Mouse (Mus musculus) neural tube, embryonic 12.5 days (tissue): ENCODE measurements at regions not wholly inside any gene's neighbourhood (a gene's known extent, or its start where the extent isn't known, plus 50 kb on each side); places are given as distances from the start of the nearest gene placed in this dataset.

Source experiments
- ATAC-seq: fragments of 200-750 bp; cut with Nextera tagmentation; 2 replicates; pipeline ENCODE4 v1.8.0; 2017; ENCODE audit warnings: low read depth, mild to moderate bottlenecking, moderate TSS enrichment, moderate library complexity; ENCODE audit not compliant: low FRiP score
- H3K27ac ChIP-seq: fragments of 300-500 bp; sonication (generic); 2 replicates; pipeline ENCODE4 v1.5.1; 2016
- H3K27me3 ChIP-seq: fragments of 300-500 bp; sonication (generic); replicated peaks from 2 replicates; pipeline ENCODE4 v1.6.1; 2016; ENCODE audit warnings: mild to moderate bottlenecking
- H3K36me3 ChIP-seq: fragments of 300-500 bp; sonication (generic); 2 replicates; pipeline ENCODE4 v1.6.1; 2016; ENCODE audit warnings: mild to moderate bottlenecking
- H3K4me1 ChIP-seq: fragments of 300-500 bp; sonication (generic); 2 replicates; pipeline ENCODE4 v1.6.1; 2016
- H3K4me2 ChIP-seq: fragments of 300-500 bp; sonication (generic); replicated peaks from 2 replicates; pipeline ENCODE4 v1.6.1; 2016; ENCODE audit warnings: mild to moderate bottlenecking
- H3K4me3 ChIP-seq: fragments of 300-500 bp; sonication (generic); 2 replicates; pipeline ENCODE4 v1.5.1; 2016
- H3K9ac ChIP-seq: fragments of 300-500 bp; sonication (generic); 2 replicates; pipeline ENCODE4 v1.6.1; 2016; ENCODE audit warnings: mild to moderate bottlenecking
- H3K9me3 ChIP-seq: fragments of 300-500 bp; sonication (generic); 2 replicates; pipeline ENCODE4 v1.6.1; 2016; ENCODE audit warnings: mild to moderate bottlenecking
- WGBS: fragments of 180-500 bp; shearing (Covaris S2); methylation state at CpG from one replicate; pipeline ENCODE4 v1.1.7; 2016; 5-methylcytosine and 5-hydroxymethylcytosine counted together

GRCm38 (mm10) chr11:113089637-113090351 lies 307.8 kb downstream of the Sox9 start:
- 92% methylated on average over 11 of the region's 11 CpGs for WGBS
- Histone ChIP-seq H3K36me3 (no peaks in the 10 kb centered on the region), H3K27me3 (no peaks in the 10 kb centered on the region), H3K4me2 (no peak overlapping the region), H3K27ac (no peak overlapping the region), H3K4me3 (no peak overlapping the region), H3K9ac (no peak overlapping the region), H3K9me3 (no peaks in the 10 kb centered on the region), H3K4me1 (peaks cover 12% of the 10 kb centered on the region)
- no peak for ATAC-seq

GRCm38 (mm10) chr11:113091901-113092568 lies 310.0 kb downstream of the Sox9 start:
- H3K4me1 ChIP-seq, result peaks cover 20% of the 10 kb centered on the region
- WGBS, result 70% methylated on average over 8 of the region's 8 CpGs
- H3K9ac ChIP-seq, result no peak overlapping the region
- no peaks in the 10 kb centered on the region for H3K9me3 ChIP-seq
- no peak overlapping the region for H3K4me3 ChIP-seq
- no peak overlapping the region for H3K27ac ChIP-seq
- H3K4me2 ChIP-seq, result no peak overlapping the region
- no peaks in the 10 kb centered on the region for H3K36me3 ChIP-seq
- ATAC-seq, result no peak
- H3K27me3 ChIP-seq, result no peaks in the 10 kb centered on the region

GRCm38 (mm10) chr11:113093895-113094445 lies 311.9 kb downstream of the Sox9 start:
- no peak overlapping the region for H3K4me2 ChIP-seq
- WGBS, result 94% methylated on average over 13 of the region's 13 CpGs
- no peaks in the 10 kb centered on the region for H3K27me3 ChIP-seq
- no peak overlapping the region for H3K9ac ChIP-seq
- H3K4me3 ChIP-seq, result no peak overlapping the region
- H3K36me3 ChIP-seq, result no peaks in the 10 kb centered on the region
- H3K4me1 ChIP-seq, result peaks cover 16% of the 10 kb centered on the region
- no peaks in the 10 kb centered on the region for H3K9me3 ChIP-seq
- no peak for ATAC-seq
- no peak overlapping the region for H3K27ac ChIP-seq

GRCm38 (mm10) chr11:113095625-113096024 lies 313.6 kb downstream of the Sox9 start:
- ATAC-seq, result no peak
- Histone ChIP-seq H3K9ac (no peak overlapping the region), H3K4me2 (no peak overlapping the region), H3K4me1 (peaks cover 16% of the 10 kb centered on the region), H3K27ac (no peak overlapping the region), H3K36me3 (no peaks in the 10 kb centered on the region), H3K4me3 (no peak overlapping the region), H3K9me3 (no peaks in the 10 kb centered on the region), H3K27me3 (no peaks in the 10 kb centered on the region)
- 82% methylated on average over 8 of the region's 8 CpGs for WGBS

GRCm38 (mm10) chr11:113096209-113096608 lies 314.2 kb downstream of the Sox9 start:
- Histone ChIP-seq H3K4me2 (no peak overlapping the region), H3K9ac (no peak overlapping the region), H3K27me3 (no peaks in the 10 kb centered on the region), H3K9me3 (no peaks in the 10 kb centered on the region), H3K36me3 (no peaks in the 10 kb centered on the region), H3K4me3 (no peak overlapping the region), H3K27ac (no peak overlapping the region), H3K4me1 (peaks cover 22% of the 10 kb centered on the region)
- ATAC-seq, result no peak
- 69% methylated on average over 8 of the region's 8 CpGs for WGBS

- Histone ChIP-seq H3K4me1 (peaks cover 22% of the 10 kb centered on the region), H3K4me2 (no peak overlapping the region)
- 95% methylated on average over 2 of the region's 2 CpGs for WGBS
Measured at GRCm38 (mm10) chr11:113098360-113098759, 316.3 kb downstream of the Sox9 start.

GRCm38 (mm10) chr11:113100800-113101199 lies 318.8 kb downstream of the Sox9 start:
- no peaks in the 10 kb centered on the region for H3K27me3 ChIP-seq
- peaks cover 37% of the 10 kb centered on the region for H3K4me1 ChIP-seq
- H3K36me3 ChIP-seq, result no peaks in the 10 kb centered on the region
- no peak for ATAC-seq
- WGBS, result 55% methylated on average over 9 of the region's 9 CpGs
- no peak overlapping the region for H3K4me2 ChIP-seq
- no peak overlapping the region for H3K9ac ChIP-seq
- no peaks in the 10 kb centered on the region for H3K9me3 ChIP-seq
- no peak overlapping the region for H3K27ac ChIP-seq
- no peak overlapping the region for H3K4me3 ChIP-seq

More at GRCm38 (mm10) chr11:113098360-113098759, 316.3 kb downstream of the Sox9 start:
- H3K4me3 ChIP-seq, result no peak overlapping the region
- H3K27me3 ChIP-seq, result no peaks in the 10 kb centered on the region
- no peak overlapping the region for H3K27ac ChIP-seq
- no peak for ATAC-seq
- H3K36me3 ChIP-seq, result no peaks in the 10 kb centered on the region
- H3K9ac ChIP-seq, result no peak overlapping the region
- no peaks in the 10 kb centered on the region for H3K9me3 ChIP-seq

- Histone ChIP-seq H3K27me3 (no peaks in the 10 kb centered on the region), H3K4me2 (no peak overlapping the region), H3K4me1 (peaks cover 34% of the 10 kb centered on the region), H3K9ac (no peak overlapping the region), H3K9me3 (no peaks in the 10 kb centered on the region), H3K36me3 (no peaks in the 10 kb centered on the region), H3K27ac (no peak overlapping the region), H3K4me3 (no peak overlapping the region)
- WGBS, result 74% methylated on average over 11 of the region's 11 CpGs
- no peak for ATAC-seq
Measured at GRCm38 (mm10) chr11:113101534-113101933, 319.5 kb downstream of the Sox9 start.

GRCm38 (mm10) chr11:113103161-113103845 lies 321.3 kb downstream of the Sox9 start:
- no peak for ATAC-seq
- 85% methylated on average over 12 of the region's 12 CpGs for WGBS
- no peaks in the 10 kb centered on the region for H3K36me3 ChIP-seq
- no peak overlapping the region for H3K4me2 ChIP-seq
- H3K27ac ChIP-seq, result no peak overlapping the region
- no peak overlapping the region for H3K9ac ChIP-seq
- no peaks in the 10 kb centered on the region for H3K9me3 ChIP-seq
- no peak overlapping the region for H3K4me3 ChIP-seq
- H3K27me3 ChIP-seq, result no peaks in the 10 kb centered on the region
- H3K4me1 ChIP-seq, result peaks cover 52% of the 10 kb centered on the region

- Histone ChIP-seq H3K4me1 (peaks cover 61% of the 10 kb centered on the region), H3K4me3 (no peak overlapping the region), H3K4me2 (no peak overlapping the region), H3K27ac (no peak overlapping the region), H3K27me3 (no peaks in the 10 kb centered on the region), H3K9ac (no peak overlapping the region), H3K9me3 (no peaks in the 10 kb centered on the region), H3K36me3 (no peaks in the 10 kb centered on the region)
- ATAC-seq, result no peak
- WGBS, result 81% methylated on average over 11 of the region's 11 CpGs
Measured at GRCm38 (mm10) chr11:113105371-113105770, 323.3 kb downstream of the Sox9 start.

GRCm38 (mm10) chr11:113107205-113107844 lies 325.3 kb downstream of the Sox9 start:
- H3K4me3 ChIP-seq, result no peak overlapping the region
- H3K9ac ChIP-seq, result no peak overlapping the region
- H3K9me3 ChIP-seq, result no peaks in the 10 kb centered on the region
- H3K27ac ChIP-seq, result peak overlapping the region; percentile 38; the same call in 1 of the 2 replicates
- peaks cover 50% of the 10 kb centered on the region for H3K4me1 ChIP-seq
- no peaks in the 10 kb centered on the region for H3K27me3 ChIP-seq
- H3K36me3 ChIP-seq, result no peaks in the 10 kb centered on the region
- 27% methylated on average over 16 of the region's 16 CpGs for WGBS
- H3K4me2 ChIP-seq, result peak overlapping the region; percentile 14; the same call in 1 of the 2 replicates
- no peak for ATAC-seq
